Mouse (Mus musculus): ENCODE results near the gene H2afb3. TPM values are rescaled to one million over a fixed set of nuclear protein-coding genes. Genes with fewer than 3 reads are reported as not detected.
"Not testable (repeated sequence)": the region's sequence is repeated elsewhere in the genome, so short reads cannot be mapped to it uniquely, and the experiment has no call there.

Gene H2afb3
- total RNA-seq (2022): not detected

DNA sequence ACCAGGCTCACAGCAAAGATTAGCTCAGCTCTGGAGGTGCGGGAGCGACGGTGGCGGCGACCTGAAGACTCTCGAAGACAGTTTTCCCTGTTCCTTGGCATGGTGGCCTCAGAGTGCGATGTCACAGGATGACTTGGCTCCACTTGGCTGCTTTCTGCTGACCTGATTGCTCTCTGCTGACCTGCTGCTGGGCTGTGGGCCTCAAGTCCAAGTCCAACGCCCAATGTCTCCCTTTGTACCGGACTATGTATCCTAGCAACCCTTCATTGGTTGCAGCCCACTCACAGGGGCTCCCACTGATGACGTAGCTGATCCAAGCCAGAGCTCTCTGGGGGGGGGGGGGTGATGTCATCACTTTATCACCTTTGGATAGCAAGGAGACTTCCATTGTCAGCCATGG lies at the start of gene H2afb3:
H2afb3 (minus strand) TSS at position 101 of the 400 bp plus-strand sequence.
- DNase-seq: not testable (repeated sequence)

- DNase-seq: no peak
Measured at GRCm38 (mm10) chrX:120301469-120302175, 11.3 kb downstream of the H2afb3 start.

- no peak for DNase-seq
Measured at GRCm38 (mm10) chrX:120292832-120293750, 19.8 kb downstream of the H2afb3 start.

GRCm38 (mm10) chrX:120291696-120292095 lies 21.2 kb downstream of the H2afb3 start:
- no peak for DNase-seq

DNA sequence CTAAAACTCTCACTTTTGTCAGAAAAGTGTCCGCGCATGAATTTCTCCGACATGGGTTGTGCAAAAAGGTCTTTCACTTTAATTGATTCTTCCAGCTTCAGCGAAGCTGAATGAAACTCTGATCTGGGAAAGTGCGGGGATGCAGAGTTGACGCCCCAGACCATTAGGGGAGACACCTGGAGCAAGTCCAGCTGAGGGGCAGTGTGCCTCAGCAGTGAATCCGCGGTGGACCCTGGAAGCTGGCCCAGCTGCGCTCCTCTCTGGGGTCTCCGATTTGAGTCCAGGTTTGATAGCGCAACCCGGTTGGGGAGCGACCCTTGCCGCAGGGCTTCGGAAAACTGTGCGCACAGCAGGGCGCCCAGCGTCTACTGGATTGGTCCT lies 22.0 kb downstream of the H2afb3 start:
- DNase-seq: no peak

DNA sequence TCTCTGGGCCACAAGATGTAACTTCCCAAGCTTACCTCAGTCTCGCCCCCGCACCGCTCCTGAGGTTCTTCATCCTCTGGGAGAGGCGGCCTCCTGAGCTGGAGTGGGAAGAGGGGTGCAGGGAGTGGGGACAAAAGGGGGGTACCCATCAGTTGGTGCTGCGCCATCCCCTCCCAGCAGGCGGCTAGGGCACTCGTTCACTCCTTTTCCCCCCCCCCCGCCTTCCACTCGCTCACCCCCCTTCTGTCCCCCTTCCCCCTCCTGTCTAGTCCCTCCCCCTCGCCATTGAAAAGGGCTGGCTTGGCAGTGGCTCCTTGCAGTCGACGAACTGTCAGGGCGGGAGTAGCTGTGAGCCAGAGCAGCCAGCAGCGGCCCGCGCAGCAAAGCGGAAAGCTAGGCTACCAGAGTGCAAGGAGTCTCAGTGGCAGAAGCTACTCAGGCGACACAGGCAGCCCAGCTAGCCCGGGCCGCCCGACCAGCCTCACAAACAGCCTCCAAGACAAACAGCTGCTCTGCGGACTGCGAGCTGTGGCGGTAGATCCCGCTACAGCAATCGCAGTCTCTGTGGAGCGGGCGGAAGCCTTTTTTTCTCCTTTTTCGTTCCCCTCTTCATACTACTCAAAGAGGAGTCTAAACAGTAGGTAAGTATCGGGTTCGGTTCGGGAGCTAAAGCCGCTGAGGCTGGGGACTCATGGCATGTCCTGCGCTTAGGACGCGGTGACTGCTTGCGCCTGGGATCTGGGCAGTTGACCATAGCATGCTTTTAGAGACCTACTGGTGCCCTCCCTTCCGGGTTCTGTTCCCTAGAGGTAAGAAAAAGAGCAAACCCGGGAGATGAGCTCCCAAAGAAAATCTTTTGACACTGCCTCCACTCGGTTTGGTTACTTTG lies 22.6 kb downstream of the H2afb3 start, which contains the start of gene Pcdh11x:
Pcdh11x (plus strand) TSS at position 249 of the 889 bp plus-strand sequence.
- no peak for DNase-seq

DNA sequence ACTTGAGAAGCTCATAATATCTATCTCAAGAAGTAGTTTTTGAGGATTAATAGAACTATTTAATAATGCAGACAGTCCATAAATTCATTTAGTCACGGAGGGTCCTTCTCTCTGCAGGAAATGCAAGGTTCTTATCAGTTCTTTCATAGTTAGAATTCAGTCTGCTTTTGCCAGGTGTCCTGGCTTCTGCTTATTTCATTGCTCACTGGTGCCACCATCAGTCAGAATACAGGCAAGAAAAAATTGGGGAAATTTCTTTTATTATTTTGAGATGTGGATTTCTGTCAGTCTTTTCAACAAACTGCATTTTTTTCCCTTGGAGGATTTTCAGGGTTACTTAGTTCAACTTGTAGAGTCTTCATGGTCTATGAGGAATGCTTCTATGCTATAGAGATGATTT lies 25.4 kb downstream of the H2afb3 start:
- no peak for DNase-seq

- no peak for DNase-seq
Measured at GRCm38 (mm10) chrX:120285522-120285921, 27.4 kb downstream of the H2afb3 start.

Other genes starting within 250 kb of the H2afb3 start
- under 1 TPM; 0.12 to 0.30 (median 0.17) TPM for gene Pcdh11x, start 22.8 kb downstream of the H2afb3 start, total RNA-seq (2022)